Mouse (Mus musculus) v-Abl transformed pro-B cells (cell line): Measurements from ENCODE around the gene Tnni2.

Experiments
- in situ Hi-C, 2 experiments: fragments of 400-800 bp; cut with MboI; formaldehyde crosslinking; loops; one replicate each; pipeline ENCODE4 v1.15.1; 2025; ENCODE audit not compliant: unreplicated experiment in 2 of 2

The Tnni2 gene

DNA sequence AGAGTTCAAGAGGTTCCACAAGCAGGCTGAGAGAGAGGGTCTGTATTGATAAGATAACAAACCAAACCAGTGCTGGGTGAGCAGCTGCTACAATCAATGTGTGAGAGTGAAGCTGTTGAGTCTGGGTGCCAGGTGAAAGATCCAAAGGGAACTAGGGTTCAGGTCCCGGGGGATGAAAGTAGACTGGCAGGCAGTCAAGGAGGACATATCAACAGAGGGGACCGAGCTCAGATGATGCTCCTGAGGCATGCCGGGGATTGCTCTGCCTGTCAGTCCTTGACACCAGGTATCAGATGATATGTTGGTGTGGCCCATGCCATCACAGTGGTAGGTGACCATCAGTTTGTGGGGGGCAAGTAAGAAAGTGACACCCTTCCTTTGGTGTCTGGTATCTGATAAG, 15.2 kb downstream of the Tnni2 start:
- in situ Hi-C loops: no loop called here

DNA sequence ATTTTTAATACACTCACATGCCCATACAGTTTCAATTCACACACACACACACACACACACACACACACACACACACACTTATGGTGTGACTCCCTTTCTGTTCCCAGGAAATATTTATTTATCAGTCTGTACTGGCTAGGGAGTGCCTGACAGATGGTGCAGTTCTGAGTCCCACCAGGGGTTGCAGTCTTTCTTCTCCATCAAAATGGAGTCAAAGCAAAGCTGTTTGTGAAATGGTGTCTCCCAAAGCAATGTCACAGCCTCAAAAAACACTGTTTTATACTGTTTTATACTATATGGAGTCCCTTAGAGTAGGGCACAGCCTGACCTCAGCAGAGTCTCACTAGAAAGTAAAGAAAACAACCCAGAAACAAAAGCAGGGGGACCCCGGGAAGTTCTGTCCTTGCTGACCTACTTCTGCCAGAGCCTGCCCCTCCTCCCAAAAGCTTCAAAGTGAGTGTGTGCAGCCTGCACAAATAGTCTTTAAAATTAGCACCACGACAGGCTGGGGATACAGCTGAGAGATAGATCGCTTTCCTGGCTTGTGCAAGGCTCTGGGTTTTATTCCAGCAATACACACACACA, 15.7 kb downstream of the Tnni2 start:
- in situ Hi-C loops: no loop called here

DNA sequence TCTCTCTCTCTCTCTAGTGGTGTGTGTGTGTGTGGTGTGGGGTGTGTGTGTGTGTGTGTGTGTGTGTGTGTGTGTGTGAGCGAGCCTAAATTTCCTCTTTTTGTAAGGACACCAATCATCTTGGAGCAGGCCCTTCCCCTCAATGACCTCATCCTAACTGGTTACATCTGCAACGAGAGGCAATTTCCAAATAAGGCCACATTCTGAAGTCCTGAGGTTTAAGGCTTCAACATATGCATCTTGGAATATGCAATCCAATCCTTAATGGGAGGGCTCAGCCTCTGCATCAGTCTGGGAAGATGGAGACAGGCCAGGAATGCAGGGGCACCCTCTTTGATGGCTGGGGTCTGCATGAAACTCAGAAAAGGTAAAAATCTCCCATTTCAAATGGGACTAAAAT, 16.4 kb downstream of the Tnni2 start:
- in situ Hi-C loops: no loop called here

DNA sequence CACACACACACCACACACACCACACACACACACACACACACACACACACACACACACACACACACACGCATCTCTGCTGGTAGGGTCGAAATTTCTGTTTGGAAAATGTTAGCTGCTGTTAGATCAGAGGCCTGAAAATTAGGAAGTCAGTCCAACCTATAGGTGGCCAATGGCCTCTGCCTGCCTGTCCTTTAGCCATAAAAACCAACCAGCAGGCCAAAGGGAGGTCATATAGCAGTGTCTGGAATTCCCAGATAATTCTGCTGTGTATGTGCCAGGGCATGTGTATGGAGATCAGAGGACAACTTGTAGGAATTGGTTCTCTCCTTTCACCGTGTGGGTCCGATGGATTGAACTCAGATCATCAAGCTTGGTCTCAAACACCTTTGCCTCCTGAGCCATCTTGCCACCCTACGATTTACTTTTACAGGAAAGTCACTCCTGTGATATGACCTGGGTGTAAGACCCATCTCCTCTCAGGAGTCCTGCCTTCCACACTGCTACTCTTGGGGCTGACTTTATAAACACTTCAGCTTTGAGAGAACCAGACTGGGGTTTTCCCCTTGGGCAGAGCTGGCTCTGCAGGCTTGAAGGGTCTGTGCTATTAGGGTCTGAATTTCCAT, 17.2 kb downstream of the Tnni2 start:
- in situ Hi-C loops: no loop called here

DNA sequence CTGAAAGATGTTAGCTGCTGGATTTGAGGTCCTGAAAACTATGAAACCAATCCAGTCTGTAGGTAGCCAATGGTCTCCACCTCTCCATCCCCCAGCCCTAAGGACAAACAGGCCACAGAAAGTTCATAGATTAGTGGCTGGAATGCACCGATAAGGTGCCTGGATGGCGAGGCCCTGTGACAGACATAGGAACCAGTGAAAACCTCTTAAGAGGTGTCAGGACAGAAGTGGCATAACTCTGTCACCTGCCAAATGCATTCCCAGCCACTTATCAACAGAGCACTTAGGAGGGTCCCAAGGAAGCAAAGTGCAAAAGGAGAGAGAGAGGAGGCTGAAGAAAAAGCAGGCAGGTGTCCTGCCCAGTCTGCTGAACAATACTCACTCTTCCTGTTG, 17.7 kb downstream of the Tnni2 start:
- in situ Hi-C loops: no loop called here

DNA sequence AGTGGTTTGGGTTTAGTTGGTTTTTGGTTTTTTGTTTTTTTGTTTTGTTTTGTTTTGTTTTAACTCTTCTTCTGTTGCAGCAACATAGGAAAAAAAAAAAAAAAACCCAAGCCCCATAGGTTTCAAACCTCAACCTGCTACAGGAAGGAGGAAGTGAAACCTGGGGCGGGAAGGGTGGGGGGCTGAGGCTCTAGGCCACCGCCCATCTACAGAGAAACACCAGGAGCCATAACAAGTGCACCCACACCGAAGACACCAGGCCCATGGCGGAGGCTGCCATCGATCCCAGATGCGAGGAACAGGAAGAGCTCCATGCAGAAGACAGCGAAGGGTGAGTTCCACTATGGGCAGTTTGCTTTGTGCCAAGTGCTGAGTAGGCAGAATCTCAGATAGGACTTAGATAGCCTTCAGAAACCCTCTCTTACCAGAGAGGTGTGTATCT, 19.0 kb downstream of the Tnni2 start, which contains the start of gene Lsp1:
Lsp1 (plus strand) TSS at position 174 of the 442 bp plus-strand sequence.
- in situ Hi-C loops: no loop called here

DNA sequence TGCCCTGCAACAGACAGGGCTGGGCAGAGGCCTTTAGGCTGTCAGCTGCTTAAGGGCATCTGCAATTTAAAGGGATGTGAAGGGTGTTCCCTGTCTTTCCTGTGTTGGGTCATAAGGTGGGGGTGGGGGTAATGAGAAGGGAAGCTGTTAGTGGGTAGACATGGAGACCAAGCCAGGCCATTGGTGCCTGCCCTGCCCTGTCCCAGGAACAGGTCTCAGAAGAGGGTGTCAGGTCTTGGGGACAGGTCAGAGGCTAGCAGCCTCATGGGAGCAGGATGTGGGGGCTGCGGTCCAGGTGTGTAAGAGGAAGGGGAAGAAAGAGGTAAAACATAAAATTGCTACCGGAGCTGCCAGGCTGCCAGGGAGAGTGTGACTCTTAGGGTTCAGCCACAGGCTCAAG, 19.8 kb downstream of the Tnni2 start:
- in situ Hi-C loops: no loop called here

DNA sequence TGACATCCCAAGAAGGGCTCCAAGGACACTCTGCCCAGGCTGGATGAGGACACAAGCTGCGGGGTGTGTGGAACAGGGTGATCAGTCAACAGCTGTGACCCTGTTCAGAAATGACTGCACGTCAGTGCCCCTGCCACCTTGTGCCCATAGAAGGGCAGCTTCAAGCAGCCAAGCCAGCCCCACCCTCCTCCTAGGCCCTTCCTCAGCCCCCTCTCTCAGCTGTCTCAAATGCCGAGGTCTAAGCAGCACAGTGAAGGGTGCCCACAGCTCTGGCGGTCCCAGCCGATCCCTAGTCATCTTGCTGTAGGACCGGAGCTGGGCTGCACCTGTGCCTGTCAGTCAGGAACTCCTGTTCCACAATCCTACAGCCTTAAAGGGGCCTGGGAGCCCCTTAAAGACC, 20.6 kb downstream of the Tnni2 start:
- in situ Hi-C loops: no loop called here

DNA sequence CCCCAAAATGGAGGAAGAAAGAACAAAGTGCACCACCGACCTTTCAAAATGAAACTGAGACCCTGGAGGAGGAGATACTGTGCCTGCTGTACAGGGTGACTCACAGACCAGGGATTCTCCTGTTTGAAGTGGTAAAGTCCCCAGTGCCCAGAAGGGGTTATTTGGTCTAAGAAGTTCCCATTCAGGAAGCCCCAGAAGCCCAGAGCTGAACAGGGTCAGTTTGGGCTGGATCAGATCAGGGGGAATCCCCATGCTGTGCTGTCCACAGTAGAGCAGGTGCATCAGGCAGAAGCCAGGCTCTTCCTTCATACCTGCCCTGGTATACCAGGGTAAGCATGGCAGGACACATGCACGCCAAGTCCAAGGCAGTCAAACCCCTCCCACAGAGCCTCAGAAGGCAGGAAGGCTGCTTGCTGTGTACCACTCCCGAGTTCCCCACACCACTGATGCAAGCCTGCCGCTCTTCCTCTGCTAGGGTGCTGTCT, 21.0 kb downstream of the Tnni2 start:
- in situ Hi-C loops: no loop called here

DNA sequence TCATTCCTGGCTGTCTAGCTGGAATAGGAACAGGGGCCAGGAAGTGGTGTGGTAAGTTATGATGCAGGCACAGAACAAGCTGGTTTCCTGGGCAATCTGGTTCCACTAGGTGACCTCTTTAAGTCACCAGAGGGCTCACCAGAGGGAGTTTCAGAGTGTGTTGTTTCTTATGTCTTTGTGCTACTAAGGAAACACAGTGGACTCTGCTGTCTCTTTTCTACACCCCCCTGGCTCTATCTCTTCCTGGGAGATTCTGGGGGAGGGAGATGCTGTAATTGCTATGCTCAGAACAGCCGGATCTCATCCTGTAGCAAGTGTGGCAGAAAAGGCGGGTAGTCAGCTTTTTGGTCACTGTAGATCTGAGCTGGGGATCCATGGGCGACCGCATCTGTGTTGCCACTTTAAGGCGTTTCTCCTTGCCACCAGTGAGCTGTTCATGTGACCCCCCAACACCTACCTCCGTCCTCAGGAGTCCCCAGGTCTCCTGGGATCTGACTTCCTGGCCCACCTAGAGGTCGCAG, 28.6 kb downstream of the Tnni2 start:
- in situ Hi-C loops: no loop called here

DNA sequence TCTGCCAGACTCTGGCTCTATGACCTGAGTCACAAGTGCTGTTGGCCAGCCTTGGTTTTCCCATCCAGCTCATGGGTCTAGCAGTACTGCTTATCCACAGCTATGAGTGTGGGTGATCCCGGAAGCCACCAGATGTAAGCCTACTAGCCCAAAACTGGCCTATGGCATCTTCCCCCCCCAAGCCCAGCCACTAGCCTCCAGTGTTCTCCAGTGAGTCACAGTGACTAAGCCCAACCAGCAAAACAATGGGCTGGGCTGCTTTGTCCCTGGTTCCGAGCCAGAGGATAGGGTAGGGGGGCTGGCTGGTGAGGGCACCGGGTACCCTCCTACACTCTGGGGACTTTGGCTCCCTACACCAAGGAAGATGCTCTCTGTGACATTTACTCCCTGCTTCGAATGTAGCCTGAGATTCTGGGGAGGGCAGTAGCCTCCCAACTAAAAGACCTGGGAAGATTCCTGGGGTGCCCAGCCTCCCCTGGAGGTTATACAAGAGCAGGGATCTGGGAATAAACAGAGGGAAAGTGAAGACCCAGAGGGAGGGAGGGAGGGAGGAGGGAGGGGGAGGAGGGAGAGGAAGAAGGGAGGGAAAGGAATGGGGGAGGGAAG, 29.3 kb downstream of the Tnni2 start:
- in situ Hi-C loops: no loop called here

DNA sequence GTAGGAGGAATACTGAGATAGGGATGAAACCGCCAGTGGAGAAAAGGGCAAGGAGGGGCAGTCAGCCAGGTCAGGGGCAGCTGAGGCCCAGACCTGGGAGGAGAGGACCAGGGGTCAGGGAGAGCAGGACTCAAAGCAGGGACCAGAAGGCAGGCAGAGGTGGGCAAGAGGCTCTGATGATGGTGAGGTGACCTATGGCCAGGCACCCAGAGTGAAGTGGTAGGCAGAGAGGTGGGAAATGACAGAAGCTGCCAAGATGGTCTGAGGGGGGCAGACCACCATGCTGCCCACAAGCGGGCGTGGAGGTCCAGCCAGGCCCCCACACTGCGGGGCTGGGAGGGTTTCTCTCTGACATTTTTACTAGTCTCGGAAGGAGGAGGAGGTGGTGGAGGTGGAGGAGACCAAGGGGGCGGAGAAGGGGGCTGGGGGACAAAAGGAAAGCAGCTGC, 29.8 kb downstream of the Tnni2 start:
- in situ Hi-C loops: no loop called here

DNA sequence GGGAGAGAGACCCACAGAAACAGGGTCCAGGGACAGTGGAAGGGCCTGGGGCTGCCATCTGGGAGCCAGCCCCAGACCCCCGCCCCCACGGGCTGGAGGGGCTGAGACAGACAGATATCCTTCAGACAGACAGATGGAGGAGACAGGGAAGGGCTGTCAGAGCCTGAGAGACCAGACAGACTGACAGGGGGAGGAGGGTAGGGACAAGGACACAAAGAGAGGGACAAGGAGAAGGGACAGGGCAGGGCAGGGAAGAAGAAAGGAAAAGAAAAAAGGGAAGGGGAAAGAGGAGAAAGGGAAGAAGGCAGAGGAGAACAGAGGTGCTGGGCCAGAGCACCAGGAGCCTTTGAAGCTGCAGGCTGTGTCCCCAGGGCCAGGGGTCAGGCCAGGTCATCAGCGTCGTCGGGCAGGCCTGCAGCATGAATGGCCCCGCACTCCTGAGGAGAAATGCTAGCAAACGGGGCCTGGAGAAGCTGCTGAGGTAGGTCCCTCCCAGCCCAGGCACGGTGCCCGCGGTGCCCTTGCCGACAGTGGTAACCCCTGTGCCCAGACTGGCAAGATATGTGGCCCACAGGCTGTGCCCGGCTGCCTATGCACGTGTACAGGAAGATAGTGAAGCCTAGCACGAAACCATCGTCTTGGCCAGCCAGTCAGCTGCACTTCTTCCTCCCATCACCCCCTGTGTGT, 30.4 kb downstream of the Tnni2 start:
- in situ Hi-C loops: no loop called here

DNA sequence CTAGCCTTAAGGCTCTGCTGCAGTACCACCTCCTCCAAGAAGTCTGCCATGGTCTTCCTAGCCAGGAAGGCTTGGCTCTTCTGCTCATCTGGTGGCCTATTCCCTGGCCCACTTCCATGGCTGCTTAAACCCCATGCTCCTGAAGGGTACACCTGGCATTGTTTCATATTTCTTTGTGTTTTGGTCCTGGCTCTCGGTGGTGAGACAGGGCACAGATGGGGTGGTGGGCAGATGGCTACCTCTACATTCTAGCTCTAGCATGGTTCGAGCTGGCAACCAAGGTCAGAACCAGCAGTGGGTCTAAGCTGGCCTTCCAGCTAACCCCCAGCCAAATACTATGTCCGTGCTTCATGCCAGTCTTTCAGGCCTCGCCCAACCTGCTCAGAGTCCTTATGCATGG, 31.3 kb downstream of the Tnni2 start:
- in situ Hi-C loops: no loop called here

DNA sequence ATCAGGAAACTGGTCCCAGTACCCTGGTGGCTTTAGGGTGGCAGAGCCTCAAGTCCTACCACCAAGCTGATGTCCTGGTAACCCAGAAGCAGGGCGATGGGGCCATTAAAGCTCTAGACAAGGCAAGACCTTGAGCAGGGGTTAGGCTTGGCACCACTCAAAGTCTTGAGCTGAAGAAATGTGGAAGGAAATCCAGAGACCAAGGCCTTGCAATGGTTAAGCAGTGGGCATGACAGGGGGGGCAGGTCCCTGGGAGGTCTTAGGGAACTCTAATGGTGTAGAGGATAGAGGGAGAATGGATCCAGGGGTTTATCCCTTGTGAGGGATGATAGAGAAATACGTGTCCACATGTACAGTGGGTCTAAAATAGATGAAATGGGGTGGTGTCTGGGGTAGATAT, 31.9 kb downstream of the Tnni2 start:
- in situ Hi-C loops: no loop called here

DNA sequence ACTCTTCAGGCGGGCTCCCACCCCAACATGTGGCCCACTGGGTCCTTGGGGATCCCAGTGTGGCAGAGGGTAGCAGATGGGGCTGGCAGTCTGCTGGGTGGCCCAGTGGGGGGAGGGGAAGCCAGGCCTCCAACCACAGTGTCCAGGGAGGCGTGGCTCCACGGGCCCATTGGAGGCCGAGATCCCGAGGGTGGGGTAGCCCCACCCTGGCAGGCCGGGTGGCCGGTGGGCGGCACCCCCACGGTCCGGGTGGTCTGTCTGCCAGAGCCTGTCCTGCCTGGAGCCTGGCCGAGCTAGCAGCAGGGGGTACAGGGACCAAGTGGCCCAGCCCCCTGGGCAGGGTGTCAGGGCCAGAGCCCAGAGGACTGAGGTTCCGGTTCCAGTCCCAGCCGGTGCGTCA, 33.2 kb downstream of the Tnni2 start:
- in situ Hi-C loops: no loop called here

DNA sequence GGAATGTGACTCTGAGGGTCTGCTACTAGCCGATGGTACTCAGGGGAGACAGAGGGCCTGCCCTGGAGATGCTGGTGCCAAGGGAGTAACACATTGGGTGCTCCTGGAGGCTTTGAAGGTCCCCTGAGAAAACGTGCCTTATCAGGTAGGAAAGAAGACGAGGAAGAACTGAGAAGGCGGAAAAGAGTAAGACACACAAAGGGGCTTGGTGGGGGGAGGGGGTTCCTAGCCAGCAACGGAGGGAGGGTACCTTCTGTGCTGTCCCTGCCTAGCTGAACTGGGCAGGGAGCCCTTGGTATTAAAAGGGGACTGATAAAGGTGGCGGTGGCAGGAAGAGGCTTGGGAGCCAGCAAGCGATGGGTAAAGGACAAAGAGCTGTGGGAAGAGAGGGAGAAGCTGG, 34.0 kb downstream of the Tnni2 start:
- in situ Hi-C loops: no loop called here

DNA sequence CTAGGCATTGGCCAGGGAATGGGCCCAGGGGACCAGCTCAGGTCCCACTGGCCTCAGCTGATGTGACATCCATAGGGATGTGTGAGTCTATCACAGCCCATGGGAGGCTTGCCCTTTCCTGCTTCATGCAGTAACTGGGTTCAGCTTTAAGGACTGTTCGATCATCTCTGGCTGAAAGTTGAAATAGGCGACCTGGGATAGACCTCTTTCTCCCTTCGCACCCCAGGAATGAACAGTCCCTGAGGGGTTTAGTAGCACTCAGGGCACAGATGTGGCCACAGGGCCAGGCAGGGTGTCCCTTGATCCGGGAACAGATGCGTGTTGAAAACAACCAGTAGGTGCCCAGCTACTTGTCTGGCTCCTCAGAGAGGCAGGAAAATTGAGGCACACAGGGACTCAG, 34.7 kb downstream of the Tnni2 start:
- in situ Hi-C loops: no loop called here

DNA sequence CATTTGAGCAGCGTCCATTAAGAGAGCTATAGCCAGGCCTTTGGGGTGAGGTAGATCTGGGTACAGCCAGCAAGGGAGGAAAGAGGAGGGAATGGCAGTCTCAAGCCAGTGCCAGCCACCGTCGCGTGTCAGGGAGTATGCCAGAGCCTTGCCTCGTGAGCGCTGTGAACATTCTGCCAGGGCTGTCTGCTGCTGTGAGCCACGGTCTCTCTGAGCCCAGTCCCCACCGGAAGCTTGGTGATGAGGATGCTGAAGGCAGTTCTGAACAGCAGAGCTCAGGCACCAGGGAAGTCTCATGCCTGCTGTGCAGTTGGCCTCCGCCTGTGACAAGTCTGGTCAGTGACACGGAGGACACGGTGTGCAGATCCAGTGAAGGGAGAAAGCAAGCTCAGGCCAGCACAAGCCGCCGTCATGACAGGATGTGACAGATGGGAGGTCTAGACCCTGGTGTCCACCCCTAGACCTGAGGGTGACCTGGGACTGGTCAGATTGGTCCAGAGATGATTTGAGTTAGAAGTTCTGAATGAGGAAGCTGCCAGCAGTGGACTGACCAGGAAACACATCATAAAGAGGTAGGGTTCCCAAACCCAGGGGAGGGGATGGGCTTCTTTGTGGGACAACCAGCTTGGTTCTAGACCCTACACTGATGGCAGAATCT, 35.3 kb downstream of the Tnni2 start:
- in situ Hi-C loops: no loop called here

DNA sequence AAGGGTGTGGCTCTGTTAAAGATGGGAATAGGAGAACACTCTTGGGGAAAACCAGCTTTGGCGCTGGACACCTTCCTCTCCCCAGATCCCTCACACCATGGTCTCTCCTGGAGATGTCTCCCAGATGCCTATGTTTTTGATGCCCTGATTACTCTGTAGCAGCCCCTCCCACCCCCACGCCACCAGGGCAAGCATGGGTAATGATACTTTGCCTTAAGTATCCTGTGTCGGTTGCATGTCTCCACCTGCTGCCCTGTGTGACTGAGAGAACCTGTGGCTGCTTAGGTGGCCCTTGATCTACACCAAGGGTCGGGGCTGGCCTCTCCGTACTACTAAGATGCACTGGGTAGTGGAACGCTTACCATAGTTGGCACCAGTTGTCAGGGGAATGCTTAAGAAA, 36.4 kb downstream of the Tnni2 start:
- in situ Hi-C loops: no loop called here

DNA sequence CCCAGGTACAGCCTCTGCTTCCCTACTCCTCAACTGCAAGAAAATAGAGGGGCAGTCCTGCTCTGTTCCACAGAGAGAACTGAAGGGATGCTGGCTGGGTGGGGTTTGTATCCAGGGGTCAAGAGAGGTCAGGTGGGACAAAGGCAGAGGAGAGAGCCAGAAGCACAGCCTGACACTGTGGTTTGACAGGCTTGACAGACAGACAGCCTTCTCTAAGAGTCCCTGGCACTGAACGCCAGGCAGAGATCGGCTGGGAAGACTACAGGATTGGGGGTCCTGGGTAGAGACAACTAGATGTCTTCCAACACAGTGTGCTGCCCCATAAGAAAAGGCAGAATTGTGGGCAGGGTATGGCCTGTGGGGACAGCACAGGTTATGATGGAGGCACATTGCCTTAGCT, 37.0 kb downstream of the Tnni2 start:
- in situ Hi-C loops: no loop called here
